Mouse (Mus musculus): ENCODE results near the gene Cideb.

DNA sequence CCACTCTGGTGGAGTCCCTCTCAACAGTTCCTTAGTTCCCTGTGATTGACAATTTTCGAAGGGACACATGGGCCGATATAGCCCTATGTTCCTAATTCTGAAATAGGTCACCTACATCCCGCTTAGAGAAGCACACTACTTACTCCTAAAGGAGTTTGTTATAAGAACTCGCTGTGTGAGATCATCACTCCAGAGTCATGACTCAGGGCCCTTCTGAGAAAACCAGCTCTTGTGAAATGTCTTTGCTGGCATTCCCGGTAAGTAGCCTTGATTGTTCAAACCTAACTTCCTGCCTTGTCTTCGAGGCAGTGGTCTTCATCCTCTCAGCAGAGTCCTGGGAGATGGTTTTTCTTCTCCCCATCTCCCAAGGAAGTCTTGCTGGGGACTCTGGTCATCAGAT, 10.3 kb upstream of the Cideb start:
- TF ChIP-seq CTCF (IDR thresholded peaks at IDR 0.05; ENCODE audit: control insufficient read depth, insufficient read depth, insufficient read length) (no peak), USF1 (IDR thresholded peaks at IDR 0.05; ENCODE audit: low read depth) (no peak)
